Mouse (Mus musculus): ENCODE data around the gene Ano10.
A peak's percentile ranks its signal among the peaks of the same experiment; 100 is the strongest.
"Not testable (repeated sequence)": the region's sequence is repeated elsewhere in the genome, so short reads cannot be mapped to it uniquely, and the experiment has no call there.

Ano10 gene

GRCm38 (mm10) chr9:122294242-122294881 lies at the start of gene Ano10:
Gene Ano10 (minus strand): TSS chr9:122294423.
- DNase-seq, result peak; percentile 98

DNA sequence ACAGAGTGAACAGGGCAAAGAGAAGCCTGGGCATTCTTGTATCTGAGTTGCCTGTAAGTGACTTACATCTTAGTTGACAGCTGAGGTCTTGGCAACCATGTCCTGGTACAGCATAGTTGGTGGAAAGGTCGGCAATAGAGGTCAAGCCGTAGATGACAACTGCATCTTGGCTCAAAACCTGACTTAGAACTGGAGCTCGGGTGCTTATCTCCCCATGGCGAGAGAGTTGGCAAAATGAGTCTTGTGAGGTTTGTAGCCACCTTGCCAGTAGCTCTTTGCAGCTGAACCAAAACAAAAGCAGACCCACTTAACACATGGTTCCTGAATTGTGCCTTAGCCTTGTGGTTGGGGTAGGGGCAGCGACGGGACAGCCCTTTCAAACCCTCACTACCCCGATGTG lies 49.2 kb upstream of the Ano10 start:
- DNase-seq, result no peak

DNA sequence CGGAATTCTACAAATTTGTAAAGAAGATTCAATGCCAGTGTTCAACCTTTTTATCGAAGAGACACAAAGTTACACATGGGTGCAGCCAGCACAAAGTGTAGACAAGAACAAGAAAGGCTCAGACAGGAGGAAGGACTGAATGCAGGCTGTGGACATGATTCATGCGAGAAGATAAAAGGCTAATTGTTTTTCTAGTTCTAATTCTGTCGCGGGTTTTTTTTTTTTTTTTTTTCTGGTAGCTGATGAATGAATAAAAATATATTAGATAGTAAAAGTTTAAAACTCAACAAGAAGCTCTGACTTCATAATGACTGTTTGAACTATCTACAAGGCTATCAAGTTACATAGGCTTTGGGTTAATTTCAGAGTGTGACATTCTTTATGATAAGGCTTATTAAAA lies 45.7 kb upstream of the Ano10 start:
- no peak for DNase-seq

GRCm38 (mm10) chr9:122337510-122337931 lies 43.3 kb upstream of the Ano10 start:
- DNase-seq, result no peak

DNA sequence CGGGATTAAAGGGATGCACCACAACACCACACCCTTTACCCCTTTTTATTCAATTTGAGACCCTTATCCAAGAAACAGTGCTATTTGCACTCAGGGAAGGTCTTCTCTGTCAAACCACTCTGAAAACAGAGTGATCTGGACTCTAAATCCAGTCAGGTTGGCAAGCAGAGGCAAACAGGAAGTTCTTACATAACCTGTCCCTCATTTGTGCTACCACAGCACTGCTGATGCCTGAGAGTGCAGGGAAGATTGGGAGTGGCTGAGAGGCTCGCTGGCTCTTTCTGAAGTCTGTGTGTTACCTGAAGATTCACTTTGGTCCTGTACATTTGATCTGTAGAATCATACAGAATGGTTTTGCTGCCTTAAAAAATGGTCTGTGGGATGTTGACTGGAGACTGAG lies 42.5 kb upstream of the Ano10 start:
- DNase-seq, result no peak

DNA sequence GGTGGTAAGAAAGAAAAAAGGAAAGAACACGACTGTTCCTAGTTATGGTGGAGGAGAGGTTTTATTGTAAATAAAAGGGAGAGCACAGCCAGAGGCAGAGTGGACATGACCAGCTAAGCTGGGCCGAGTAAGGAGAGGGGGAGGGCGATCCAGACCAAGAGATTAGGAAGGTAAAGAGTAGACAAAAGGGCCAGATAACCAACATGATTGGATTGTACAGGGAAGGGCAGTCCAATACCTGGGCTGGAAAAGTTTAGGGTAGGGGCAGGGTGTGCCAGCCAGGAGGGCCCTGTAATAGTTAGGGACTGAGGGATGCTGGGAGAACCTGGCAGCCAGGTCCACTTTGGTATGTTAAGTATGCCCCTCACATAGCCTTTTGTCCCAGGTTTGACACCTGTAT lies 34.0 kb upstream of the Ano10 start:
- no peak for DNase-seq

- DNase-seq, result no peak
These were observed 31.8 kb upstream of the Ano10 start for GRCm38 (mm10) chr9:122325996-122326395.

DNA sequence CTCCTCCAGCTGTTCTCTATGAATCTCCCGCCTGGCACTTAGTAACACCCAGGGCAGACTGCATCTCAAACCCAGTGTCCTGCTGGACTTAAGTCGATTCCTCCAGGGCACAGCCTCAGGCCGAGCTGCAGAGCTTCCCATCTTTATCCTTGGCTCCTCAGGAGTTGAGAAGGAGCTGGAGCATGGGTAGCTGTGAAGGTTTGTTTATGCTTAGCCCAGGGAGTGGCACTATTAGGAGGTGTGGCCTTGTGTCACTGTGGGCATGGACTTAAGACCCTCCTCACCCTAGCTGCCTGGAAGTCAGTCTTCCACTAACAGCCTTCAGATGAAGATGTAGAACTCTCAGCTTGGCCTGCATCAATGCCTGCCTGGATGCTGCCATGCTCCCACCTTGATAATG lies 28.1 kb upstream of the Ano10 start:
- DNase-seq, result no peak

- no peak for DNase-seq
These were observed 26.4 kb upstream of the Ano10 start for GRCm38 (mm10) chr9:122320626-122321025.

- DNase-seq, result no peak
These were observed 22.3 kb upstream of the Ano10 start for GRCm38 (mm10) chr9:122316562-122316961.

- DNase-seq, result no peak
These were observed 21.3 kb upstream of the Ano10 start for GRCm38 (mm10) chr9:122315501-122315900.

- no peak for DNase-seq
These were observed 20.7 kb upstream of the Ano10 start for GRCm38 (mm10) chr9:122314942-122315341.

DNA sequence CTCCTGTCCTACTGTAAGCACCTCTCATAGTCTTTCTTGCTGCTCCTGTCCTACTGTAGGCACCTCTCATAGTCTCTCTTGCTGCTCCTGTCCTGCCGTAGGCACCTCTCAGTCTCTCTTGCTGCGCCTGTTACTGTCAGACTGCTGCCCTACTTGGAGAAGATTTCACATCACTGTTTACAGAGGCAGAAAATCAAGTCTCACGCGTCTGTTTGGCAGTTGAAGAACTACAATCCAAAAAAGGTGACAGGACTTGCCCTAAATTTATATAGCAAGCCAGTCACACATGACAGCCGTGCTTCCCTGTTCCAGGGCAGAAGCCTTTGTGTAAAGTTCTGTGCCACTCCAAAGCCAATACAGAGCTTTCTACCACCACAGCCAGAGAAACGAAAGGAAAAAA lies 20.2 kb upstream of the Ano10 start:
- DNase-seq, result no peak

DNA sequence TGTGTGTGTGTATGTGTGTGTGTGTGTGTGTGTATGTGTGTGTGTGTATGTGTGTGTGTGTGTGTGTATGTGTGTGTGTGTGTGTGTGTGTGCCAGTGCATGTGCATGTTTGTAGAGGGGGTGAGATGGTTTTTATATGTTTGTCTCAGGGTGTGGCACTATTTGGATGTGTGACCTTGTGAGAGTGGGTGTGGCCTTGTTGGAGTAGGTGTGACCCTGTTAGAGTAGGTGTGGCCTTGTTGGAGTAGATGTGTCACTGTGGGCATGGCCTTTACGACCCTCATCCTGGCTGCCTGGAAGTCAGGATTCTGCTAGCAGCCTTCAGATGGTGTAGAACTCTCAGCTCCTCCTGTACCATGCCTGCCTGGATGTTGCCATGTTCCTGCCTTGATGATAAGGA lies 18.9 kb upstream of the Ano10 start:
- DNase-seq, result not testable (repeated sequence)

- no peak for DNase-seq
These were observed 18.2 kb upstream of the Ano10 start for GRCm38 (mm10) chr9:122312296-122312990.

DNA sequence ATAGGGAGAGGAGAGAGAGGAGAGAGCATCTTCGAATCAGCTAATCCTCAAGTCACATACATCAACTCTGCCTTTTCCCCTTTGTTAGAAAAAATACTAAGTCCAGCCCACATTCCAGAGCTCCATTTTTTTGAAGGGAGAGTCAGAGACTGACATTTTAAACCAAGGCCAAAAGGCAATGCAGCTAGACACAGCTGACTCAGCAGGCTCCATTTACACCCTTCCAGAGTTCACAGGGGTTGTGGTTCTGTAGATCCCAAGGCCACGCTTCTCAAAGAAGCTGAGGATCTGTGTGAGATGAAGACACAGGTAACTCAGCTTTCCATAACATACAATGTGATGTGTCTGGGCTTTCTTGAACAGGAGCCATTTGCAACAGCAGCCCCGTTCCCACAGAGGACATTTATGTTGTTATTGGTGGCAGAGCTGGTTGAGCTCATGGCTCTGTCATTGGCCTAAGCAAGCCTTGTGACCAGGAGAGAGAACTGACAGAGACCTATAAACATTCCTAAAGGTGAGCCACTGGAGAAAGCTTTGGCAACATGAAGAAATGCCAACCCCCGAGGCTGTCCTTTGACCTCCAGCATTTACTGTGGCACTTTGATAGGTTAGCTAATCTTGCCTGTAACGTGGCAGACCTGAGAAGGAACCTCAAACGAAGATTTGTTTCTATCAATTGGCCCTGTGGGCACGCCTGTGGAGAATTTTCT lies 17.0 kb upstream of the Ano10 start:
- no peak for DNase-seq

DNA sequence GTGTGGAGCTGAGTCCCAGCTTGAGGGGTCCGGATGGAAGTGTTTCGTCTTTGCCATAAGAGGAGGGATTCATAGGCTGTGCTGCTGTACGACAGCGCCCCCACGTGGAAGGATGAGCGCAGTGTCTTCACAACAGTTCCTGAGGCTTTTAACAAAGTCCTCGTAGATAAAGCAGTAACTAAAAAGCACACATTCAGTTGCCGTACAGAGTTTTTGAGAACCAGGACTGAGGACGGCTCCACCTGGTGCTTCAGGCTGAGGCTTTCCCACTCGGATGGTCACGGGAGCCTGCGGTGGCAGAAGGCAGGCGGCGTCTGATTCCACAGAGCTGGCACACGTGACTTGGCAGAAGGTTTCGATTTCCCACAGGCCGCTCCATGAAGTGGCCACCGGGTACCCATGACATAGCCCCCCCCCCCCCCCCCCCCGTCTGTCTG lies 16.4 kb upstream of the Ano10 start:
- DNase-seq, result peak; percentile 84

- DNase-seq, result no peak
These were observed 15.1 kb upstream of the Ano10 start for GRCm38 (mm10) chr9:122309013-122309980.

DNA sequence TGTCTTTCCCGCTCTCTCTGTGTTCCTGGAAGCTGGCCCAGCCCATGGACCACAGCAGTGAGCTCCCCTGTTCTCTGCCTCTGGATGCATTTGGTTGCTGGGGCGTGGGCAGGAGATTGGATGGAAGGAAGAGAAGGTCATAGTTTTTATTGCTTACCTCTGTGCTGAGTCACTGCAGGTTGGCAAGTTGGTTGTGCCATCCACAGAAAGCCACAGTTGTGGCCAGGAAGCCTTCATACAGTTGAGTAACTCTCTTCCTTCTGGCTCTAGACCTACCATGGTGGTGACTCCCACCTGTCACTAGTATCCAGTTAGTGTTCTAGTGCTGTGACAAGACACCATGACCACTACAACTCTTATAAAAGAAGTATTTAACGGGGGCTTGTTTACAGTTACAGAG lies 11.1 kb upstream of the Ano10 start:
- DNase-seq, result no peak

GRCm38 (mm10) chr9:122296169-122296568 lies 1.9 kb upstream of the Ano10 start:
- no peak for DNase-seq

- DNase-seq, result no peak
These were observed 1.2 kb upstream of the Ano10 start for GRCm38 (mm10) chr9:122295396-122295795.

GRCm38 (mm10) chr9:122293865-122294241 lies 370 bp downstream of the Ano10 start:
- DNase-seq, result no peak

- no peak for DNase-seq
These were observed 4.0 kb downstream of the Ano10 start for GRCm38 (mm10) chr9:122290192-122290591.
